Mouse (Mus musculus): ENCODE measurements around the gene Syt2. TPM values are rescaled to one million over a fixed set of nuclear protein-coding genes. Genes with fewer than 3 reads are reported as not detected.

Gene Syt2
- polyA plus RNA-seq, 1 experiment from 2014 or later = 0.14 TPM

DNA sequence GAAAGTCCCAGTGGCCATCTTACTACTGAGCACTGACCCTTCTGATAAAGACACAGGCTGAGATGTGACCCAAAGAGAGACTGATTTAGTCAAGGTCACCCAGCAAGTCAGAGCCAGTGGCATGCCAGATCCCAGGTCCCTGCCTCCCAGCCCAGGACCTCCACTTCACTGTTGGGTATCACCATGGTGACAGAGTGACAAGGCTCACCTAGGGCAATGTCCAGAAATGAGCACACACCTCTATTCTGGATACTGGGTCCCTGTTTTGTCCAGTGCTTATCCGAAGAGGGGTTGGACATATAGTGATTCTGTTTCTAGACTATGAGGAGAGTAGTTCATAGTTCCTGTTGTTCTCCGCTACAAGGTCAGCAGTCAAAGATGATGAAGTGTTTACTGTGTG lies 56.8 kb downstream of the Syt2 start:
- DNase-seq (ENCODE audit: low spot score) = no peak

- DNase-seq (ENCODE audit: low spot score) = peak; percentile 53
These were observed 58.2 kb downstream of the Syt2 start for GRCm38 (mm10) chr1:134704396-134705306.

DNA sequence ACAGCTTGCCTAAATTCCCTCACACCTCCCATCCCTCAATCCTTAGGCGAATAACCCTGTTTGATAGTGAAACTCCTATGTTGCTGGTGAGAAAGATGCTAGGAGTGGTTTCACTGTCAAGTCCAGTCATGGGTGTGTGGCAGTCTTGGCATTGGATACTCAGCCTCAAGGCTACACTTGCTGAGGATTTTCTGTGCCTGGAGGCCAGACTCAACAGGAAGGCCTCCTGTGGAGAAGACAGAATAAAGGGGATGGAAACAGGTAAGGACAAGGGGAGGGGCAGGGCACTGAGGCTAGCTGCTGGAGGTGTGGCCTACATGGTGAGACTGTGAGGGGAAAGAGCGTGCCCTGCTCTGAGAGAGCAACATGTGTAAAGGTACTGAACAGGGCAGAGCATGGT lies 60.1 kb downstream of the Syt2 start:
- no peak for DNase-seq (ENCODE audit: low spot score)

DNA sequence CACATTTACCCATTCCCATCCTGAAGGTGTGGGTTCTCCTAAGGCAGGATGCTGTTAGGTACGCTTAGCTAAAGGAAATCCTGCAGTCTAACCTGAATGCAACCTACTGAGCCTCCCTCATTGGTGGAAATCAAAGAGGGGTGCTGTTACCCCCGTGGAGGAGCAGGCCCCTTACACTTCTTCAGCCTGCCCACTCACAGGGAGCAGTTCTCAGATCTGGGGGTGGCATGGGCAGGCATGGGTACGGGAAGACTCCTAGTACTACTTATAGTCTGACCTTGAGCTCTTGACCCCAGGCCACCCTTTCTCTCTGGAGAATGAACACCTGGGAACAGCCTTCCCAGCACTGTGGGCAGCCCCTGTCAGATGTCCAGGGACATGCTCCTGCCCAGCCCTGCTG lies 61.0 kb downstream of the Syt2 start:
- DNase-seq (ENCODE audit: low spot score) = no peak

DNA sequence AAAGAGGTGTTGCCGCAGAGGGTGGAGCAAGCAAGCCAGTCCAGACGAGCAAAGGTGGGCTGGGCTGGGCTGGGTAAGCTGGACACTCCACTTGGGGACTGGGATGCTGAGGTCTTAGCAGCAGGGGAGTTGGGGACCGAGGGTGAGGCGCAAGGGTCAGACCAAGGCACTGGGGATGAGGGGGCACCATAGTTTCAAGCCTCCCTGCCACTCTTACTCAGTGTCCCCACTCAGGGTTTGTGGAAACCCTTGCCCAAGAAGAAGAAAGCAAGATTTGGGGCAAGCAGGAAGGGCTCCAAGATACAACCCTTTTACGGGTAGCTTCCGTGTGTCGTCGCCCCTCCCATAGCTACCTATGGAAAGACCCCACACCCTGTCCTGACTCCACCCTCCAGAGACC lies 61.8 kb downstream of the Syt2 start:
- no peak for DNase-seq (ENCODE audit: low spot score)

DNA sequence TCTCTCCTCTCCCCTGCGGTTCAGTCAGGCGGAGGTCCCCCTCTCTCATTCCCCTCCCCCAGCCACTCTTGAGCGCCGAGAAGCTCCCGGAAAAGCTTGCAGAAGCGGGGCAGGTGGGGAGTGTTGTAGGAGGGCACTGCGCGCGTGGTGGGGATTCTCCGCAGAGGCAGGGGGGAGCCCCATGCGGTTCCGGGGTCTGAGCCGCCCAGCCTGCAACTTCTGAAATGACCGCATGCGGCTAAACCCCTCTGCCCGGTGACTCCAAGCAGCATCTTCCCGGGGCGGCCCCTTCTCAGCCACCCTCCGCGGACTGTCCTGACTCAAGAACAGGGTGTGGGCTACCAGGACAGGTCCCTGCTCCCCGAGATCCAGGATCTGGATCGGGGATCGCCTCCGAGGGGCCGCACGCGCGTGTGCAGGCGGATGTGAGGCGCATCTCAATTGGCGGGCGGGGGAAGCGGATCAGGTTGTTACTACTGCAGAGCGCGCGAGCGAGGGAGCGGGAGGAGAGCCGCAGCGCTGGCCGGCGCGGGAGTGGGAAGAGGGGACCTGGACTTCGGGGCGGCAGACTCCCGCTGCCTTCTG lies 62.4 kb downstream of the Syt2 start:
- peak; percentile 60 for DNase-seq (ENCODE audit: low spot score)

DNA sequence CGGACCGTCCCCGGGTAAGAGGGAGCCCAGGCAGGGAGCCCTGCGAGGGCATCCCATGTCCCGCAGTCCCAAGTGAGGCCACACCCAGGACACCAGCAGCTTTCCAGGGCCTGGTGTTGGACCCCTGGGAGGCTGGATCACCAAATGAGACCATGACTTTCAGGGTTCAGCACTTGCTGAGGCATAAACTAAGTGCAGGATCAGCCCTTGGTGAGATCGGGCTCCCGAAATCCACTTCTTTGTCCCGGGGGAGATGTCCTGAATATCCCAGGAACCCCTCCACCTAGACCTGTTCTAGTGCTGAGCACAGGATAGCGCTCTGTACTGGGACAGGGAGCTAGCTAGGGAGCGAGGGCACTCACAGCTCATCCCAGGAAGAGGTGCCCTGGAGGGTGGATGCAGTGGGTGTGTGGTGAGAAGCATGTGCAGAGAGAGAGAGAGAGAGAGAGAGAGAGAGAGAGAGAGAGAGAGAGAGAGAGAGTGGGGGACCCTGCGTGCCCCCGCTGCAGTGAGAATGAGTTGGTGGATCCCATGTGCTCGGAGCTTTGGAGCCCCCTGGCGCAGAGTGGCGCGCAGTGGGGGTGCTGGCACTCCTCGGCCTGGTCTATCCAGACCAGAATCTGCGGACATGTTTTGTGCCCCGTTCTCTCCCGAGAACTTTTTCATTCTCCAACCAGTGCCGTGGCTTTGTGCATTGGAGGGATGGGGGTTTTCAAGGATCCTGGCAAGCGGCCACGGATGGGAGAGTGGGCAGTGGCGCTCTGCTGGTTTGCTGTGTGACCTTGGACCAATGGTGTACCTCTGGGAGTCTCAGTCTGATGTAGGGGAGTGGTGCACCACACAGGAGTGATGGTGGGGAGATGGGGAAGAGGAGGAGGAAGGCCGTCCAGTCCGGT lies 63.2 kb downstream of the Syt2 start:
- DNase-seq (ENCODE audit: low spot score) = no peak

DNA sequence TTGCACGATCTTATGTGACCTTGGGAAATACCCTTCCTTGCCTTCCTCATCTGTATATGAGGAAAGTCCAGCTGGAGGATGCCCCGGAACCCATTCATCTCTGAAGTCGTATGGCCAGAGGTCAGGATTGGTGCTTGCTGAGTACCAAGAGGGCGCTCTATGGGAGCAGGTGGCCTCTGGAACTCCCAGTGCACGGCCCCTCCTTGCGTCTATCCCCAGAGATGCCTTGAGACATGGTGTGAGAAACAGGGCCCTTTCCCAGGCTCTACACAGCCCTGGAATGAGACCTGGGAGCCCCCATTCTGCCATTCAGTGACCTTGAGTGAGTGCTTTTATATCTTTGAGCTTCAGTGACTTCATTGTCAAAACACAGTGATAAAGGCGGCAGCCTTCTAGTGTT lies 64.6 kb downstream of the Syt2 start:
- DNase-seq (ENCODE audit: low spot score) = no peak

- DNase-seq (ENCODE audit: low spot score) = no peak
These were observed 65.2 kb downstream of the Syt2 start for GRCm38 (mm10) chr1:134711653-134712052.

- DNase-seq (ENCODE audit: low spot score) = no peak
These were observed 66.4 kb downstream of the Syt2 start for GRCm38 (mm10) chr1:134712781-134713299.

DNA sequence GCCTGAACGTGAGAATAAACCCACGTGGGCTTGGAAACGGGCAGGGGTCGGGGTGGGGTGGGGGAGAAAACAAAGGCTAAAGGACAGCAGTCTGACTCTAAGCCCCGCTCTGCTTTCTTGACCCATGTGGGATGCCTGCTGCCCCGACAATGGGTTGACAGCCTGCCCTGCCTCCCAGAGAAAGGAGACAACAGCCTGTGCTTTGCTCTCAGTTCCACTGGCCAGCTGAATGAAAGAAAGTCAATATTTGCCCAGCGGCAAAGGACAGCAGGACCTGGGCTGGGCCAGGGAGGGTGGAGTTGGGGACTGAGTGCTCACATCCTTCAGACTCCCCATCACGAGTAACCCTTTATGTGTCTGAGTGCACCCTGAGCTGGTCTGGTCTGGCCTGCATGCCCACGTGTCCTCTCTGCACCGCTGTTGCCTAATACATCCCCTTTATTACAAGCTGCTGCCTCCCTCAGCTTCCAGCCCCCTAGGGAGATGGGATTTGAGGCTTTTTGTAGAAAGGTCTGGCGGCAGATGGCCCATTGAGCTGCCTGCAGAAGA lies 67.0 kb downstream of the Syt2 start:
- no peak for DNase-seq (ENCODE audit: low spot score)

GRCm38 (mm10) chr1:134714166-134714565 lies 67.7 kb downstream of the Syt2 start:
- no peak for DNase-seq (ENCODE audit: low spot score)

DNA sequence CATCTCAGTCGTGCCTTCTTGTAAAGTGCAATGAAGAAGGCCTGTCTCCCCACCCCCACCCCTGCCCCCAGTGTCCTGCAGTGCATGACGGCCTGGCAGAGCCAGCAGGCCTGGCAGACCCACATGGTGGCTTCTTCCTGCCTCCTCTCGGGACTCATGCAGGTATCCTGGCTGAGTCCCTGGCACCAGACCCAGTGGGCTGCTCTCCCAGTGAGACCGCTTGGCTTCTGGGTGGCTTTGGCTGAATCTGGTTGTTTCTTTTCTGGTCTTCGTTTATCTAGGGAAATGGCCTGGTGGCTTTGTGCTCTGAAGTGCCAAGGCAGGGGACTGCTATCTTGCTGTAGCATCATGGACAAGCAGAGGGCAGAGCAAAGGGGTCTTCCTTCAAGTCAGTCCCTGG lies 68.6 kb downstream of the Syt2 start:
- DNase-seq (ENCODE audit: low spot score) = no peak

- no peak for DNase-seq (ENCODE audit: low spot score)
These were observed 73.3 kb downstream of the Syt2 start for GRCm38 (mm10) chr1:134719718-134720304.

DNA sequence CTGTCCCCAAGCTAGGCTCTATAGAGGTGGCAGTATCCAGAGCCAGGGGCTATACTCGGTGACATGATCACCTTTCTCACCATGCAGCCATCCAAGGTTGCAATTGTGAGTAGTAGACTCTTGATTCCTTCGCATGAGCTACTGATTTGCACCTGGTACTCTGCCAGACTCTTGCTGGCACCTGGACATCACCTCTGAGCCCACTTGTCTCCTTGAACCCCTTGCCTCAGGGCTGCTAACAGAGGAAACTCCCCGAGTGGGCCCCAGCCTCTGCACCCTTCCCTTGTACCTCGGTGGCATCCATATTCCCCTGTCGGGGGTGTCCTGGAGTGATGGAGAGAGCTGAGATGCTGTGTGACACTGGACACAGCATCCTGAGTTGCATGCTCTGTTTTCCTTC lies 75.0 kb downstream of the Syt2 start:
- no peak for DNase-seq (ENCODE audit: low spot score)

DNA sequence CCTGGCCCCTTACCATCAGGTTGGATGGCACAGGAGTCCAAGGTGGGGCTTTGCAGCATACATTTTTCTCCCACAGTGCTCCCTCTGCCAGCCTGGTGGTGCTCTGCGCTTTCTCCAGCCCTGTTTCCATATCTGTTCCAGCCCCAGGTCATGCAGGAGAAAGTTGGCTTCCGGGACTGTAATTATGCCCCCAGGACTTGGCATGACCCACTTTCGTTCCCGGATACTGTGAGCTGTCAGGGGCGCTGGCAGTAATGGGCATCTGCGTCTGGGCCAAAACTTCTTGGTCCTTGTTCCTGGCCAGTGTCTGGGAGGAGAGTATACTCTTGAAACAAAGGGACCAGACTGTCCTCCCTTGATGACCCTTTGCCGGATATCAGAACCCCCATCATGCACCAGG lies 76.4 kb downstream of the Syt2 start:
- no peak for DNase-seq (ENCODE audit: low spot score)

DNA sequence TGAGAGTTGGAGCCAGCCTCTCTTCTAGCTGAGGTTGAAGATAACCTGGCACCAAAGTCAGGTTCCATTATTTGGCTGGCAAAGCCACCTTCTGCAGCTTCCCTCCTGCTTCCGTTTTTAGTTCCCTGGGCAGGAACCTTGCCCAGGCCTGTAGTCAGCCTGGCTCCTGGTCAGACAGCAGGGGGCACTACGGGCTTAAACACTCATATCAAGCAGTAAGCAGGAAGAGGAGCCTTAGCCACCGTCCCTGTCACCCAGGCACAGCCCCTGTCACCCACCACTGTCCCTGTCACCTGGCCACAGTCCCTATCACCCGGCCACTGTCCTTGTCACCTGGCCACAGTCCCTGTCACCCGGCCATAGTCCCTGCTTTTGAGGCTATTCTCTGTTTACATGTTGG lies 78.8 kb downstream of the Syt2 start:
- DNase-seq (ENCODE audit: low spot score) = peak; percentile 37

GRCm38 (mm10) chr1:134726480-134726879 lies 80.0 kb downstream of the Syt2 start:
- DNase-seq (ENCODE audit: low spot score) = no peak

GRCm38 (mm10) chr1:134727256-134727655 lies 80.8 kb downstream of the Syt2 start:
- no peak for DNase-seq (ENCODE audit: low spot score)

DNA sequence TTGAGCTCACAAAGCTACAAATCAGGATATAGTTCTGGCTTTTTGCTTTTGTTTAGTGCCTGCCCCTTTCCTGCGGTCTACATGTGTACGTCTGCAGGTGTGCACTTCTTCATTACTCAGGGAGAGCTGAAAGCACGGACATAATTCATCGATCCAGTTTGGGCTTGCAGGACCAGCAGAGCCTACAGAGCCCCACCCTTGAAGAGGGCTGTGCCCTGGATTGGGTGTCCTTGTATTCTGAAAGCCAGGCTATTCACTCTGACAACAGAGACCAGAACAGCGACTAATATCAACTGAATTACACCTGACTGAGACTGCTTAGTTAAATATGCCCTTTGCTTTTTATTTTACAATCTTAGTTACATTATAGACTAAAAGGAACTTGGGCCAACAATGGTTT lies 87.2 kb downstream of the Syt2 start:
- no peak for DNase-seq (ENCODE audit: low spot score)

DNA sequence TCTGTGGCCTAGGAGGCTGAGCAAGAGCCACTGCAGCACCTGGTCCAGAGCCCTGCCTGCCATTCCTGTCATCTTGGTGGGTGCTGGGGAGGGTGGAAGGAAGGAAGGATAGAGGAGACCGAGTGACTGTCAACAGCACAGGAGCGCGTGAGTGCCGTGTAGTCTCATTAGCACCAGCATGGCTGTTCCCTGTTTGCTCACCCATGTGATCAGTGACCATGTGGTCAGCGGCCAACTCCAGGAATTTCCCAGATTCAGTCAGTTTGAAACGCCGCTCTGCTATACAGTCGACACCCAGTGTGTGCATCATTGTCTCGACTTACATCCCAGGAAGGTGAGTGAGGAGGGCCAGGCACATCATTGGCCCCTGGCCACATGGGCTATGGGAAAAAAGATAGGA lies 91.0 kb downstream of the Syt2 start:
- no peak for DNase-seq (ENCODE audit: low spot score)

Data from thymus, postnatal 0 days (tissue).